ENCODE assay signal across 8 mouse cellular contexts in the genomic region with DNA sequence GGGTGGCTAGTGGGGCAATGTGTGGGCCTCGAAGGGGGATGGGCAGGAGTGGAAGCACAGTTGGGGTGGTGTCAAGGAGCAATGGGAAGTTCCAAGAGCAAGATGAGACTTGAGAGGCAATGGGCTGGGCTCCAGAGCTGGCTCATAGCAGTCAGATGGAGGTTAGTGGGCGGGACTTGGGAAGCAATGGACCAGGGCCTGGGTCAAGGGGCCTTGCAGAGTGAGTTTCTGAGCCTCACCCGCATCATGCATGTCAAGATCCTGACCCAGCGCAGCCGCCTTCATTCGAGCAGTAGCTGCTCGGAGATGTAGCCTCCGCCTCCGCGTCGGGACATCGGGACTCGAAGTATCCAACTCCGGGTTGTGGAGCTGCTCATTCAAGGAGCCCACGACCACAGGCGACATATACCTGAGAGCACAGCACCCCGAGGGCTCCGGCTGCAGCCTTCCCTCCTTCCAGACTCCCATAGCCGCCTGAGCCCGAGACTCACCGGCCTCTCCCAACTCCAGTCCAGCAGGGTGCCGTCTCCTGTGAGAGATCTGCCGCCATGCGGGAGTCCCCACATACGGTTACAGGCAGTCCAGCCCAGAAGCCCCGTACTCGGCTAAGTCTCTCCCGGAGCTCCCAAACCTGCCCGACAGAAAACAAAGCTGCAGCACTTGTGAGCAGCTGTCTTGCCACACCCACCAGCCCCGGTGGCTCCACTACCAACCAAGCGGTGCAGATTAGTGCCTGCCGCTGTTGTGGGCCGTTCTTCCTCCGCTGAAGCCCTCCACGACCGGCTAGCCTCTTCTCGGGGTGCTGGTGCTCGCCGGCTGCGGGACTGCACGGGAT. TPM values are rescaled to one million over a fixed set of nuclear protein-coding genes. Genes with fewer than 3 reads are reported as not detected.
DNase-seq lines count a peak whose midpoint lies in the region; ATAC-seq and TF ChIP-seq lines count a peak whose summit lies in the region.
"Had no signal": no experiment of that assay in that cellular context is flagged by ENCODE, and none has a peak within 500 bp of the region (broad histone marks: within the 10 kb centered on the region; RNA-seq: fewer than 3 reads in every experiment).

No protein-coding gene starts in this region.

- TF ChIP-seq CTCF in brain, embryonic 14.5 days (IDR thresholded peaks at IDR 0.05; ENCODE audit: borderline replicate concordance, extremely low read depth, insufficient read depth, insufficient read length): no peak
- no peak for TF ChIP-seq CTCF in kidney, adult 2 months (conservative IDR thresholded peaks at IDR 0.05; ENCODE audit: insufficient read depth, insufficient read length, low read depth, low read length)
- no peak for TF ChIP-seq CTCF in midbrain, postnatal 0 days (IDR thresholded peaks at IDR 0.05)

- H3K9me3 ChIP-seq in embryonic facial prominence, embryonic 13.5 days: peaks cover 1% of the 10 kb centered on the region; the same call in 1 of the 2 replicates
- no peaks in the 10 kb centered on the region for H3K9me3 ChIP-seq in midbrain, postnatal 0 days (ENCODE audit: low read length)

- peak overlapping the region; percentile 63 for H3K9ac ChIP-seq in embryonic facial prominence, embryonic 13.5 days
- H3K9ac ChIP-seq in midbrain, postnatal 0 days (replicated peaks; ENCODE audit: low read length, poor library complexity, severe bottlenecking): peak overlapping the region; percentile 51

- peaks cover 5% of the 10 kb centered on the region for H3K27me3 ChIP-seq in embryonic facial prominence, embryonic 13.5 days
- no peaks in the 10 kb centered on the region for H3K27me3 ChIP-seq in kidney, adult 2 months (replicated peaks; ENCODE audit: control insufficient read depth, insufficient read depth, low read length)
- no peaks in the 10 kb centered on the region for H3K27me3 ChIP-seq in midbrain, postnatal 0 days (ENCODE audit: insufficient read depth, low read length)

- peaks cover 70% of the 10 kb centered on the region for H3K4me1 ChIP-seq in embryonic facial prominence, embryonic 13.5 days
- H3K4me1 ChIP-seq in kidney, adult 2 months (ENCODE audit: control insufficient read depth, insufficient read depth, low read length): no peaks in the 10 kb centered on the region
- no peaks in the 10 kb centered on the region; the same call in 1 of the 2 replicates for H3K4me1 ChIP-seq in midbrain, postnatal 0 days (ENCODE audit: insufficient read depth, low read length)

- peak overlapping the region; percentile 58 for H3K4me2 ChIP-seq in embryonic facial prominence, embryonic 13.5 days
- peak overlapping the region; percentile 57 for H3K4me2 ChIP-seq in midbrain, postnatal 0 days (ENCODE audit: low read depth, low read length, poor library complexity, severe bottlenecking)

- ATAC-seq in embryonic facial prominence, embryonic 13.5 days (ENCODE audit: insufficient number of reproducible peaks, insufficient read depth, low FRiP score, low TSS enrichment, low read depth): no peak
- no peak for ATAC-seq in midbrain, postnatal 0 days (ENCODE audit: low FRiP score)

- peak overlapping the region; percentile 39; the same call in 1 of the 2 replicates for H3K27ac ChIP-seq in embryonic facial prominence, embryonic 13.5 days
- no peak overlapping the region for H3K27ac ChIP-seq in kidney, adult 2 months (ENCODE audit: insufficient read depth, low read depth, low read length)
- no peak overlapping the region for H3K27ac ChIP-seq in midbrain, postnatal 0 days (ENCODE audit: low read depth, low read length)

- TF ChIP-seq POLR2A in brain, embryonic 14.5 days (IDR thresholded peaks at IDR 0.05; ENCODE audit: borderline replicate concordance, extremely low read depth, insufficient read depth, insufficient read length, poor library complexity, severe bottlenecking): no peak
- TF ChIP-seq POLR2A in kidney, adult 2 months (IDR thresholded peaks at IDR 0.05; ENCODE audit: low read depth, low read length): no peak

- H3K36me3 ChIP-seq in embryonic facial prominence, embryonic 13.5 days: peaks cover 37% of the 10 kb centered on the region
- H3K36me3 ChIP-seq in kidney, adult 2 months (ENCODE audit: control insufficient read depth, insufficient read depth, low read length): no peaks in the 10 kb centered on the region
- H3K36me3 ChIP-seq in midbrain, postnatal 0 days (ENCODE audit: insufficient read depth, low read length): peaks cover 4% of the 10 kb centered on the region

- peak overlapping the region; percentile 28 for H3K4me3 ChIP-seq in embryonic facial prominence, embryonic 13.5 days
- no peak overlapping the region for H3K4me3 ChIP-seq in kidney, adult 2 months (ENCODE audit: insufficient read depth, low read depth, low read length)
- H3K4me3 ChIP-seq in midbrain, postnatal 0 days (ENCODE audit: low read depth, low read length): peak overlapping the region; percentile 25

- DNase-seq in brain, embryonic 14.5 days (ENCODE audit: low read depth): peak; percentile 60
- peak; percentile 56 for DNase-seq in kidney, adult 2 months
- no peak for DNase-seq in midbrain, postnatal 0 days (ENCODE audit: low spot score)
- DNase-seq in gastrocnemius, adult 18-20 months (ENCODE audit: low spot score): no peak
- DNase-seq in left cerebral cortex, adult 8-10 months (ENCODE audit: low spot score in 2 of 2): no peak
- no peak for DNase-seq in layer of hippocampus, adult 9-11 months

- 14% methylated on average over 41 of the region's 41 CpGs for WGBS in embryonic facial prominence, embryonic 13.5 days
- WGBS in kidney, adult 2 months: 31% methylated on average over 41 of the region's 41 CpGs
- 15% methylated on average over 41 of the region's 41 CpGs for WGBS in midbrain, postnatal 0 days

RNA-seq across cellular contexts. Expression of a gene that starts 2.8 kb away (rescaled TPM):
- polyA plus RNA-seq in brain, embryonic 14.5 days (2012; rRNA removed): 0.58 and 0.63 TPM in 2 replicates
- polyA plus RNA-seq in embryonic facial prominence, embryonic 13.5 days (2015; fragmentation: Nextera tagmentation; extraction: Ambion mirVana): 3.7 and 4.2 TPM in 2 replicates
- polyA plus RNA-seq in kidney, adult 2 months (2012; rRNA removed): 0.13 and 0.19 TPM in 2 replicates
- 0.71 and 1.4 TPM in 2 replicates for total RNA-seq in midbrain, postnatal 0 days (2014; rRNA removed)
- 1.7 TPM in 2 replicates for polyA plus RNA-seq in midbrain, postnatal 0 days (2015; fragmentation: Nextera tagmentation; extraction: Ambion mirVana)
- total RNA-seq in gastrocnemius, adult 18-20 months (2021): under 1 TPM in 1 of 2 experiments, not detected in 1; 0.14 TPM
- 1 to 10 TPM; 2.8 to 5.2 (median 3.9) TPM for total RNA-seq in left cerebral cortex, adult 8-10 months (2022)

RNA-seq across cellular contexts. Expression of a gene that starts 4.3 kb away (rescaled TPM):
- polyA plus RNA-seq in brain, embryonic 14.5 days (2012; rRNA removed): 0.44 and 0.48 TPM in 2 replicates
- 0.23 and 0.24 TPM in 2 replicates for polyA plus RNA-seq in embryonic facial prominence, embryonic 13.5 days (2015; fragmentation: Nextera tagmentation; extraction: Ambion mirVana)
- polyA plus RNA-seq in kidney, adult 2 months (2012; rRNA removed): not detected in 2 replicates
- 0.11 TPM in 1 of 2 replicates, not detected in the other for total RNA-seq in midbrain, postnatal 0 days (2014; rRNA removed)
- polyA plus RNA-seq in midbrain, postnatal 0 days (2015; fragmentation: Nextera tagmentation; extraction: Ambion mirVana): 0.05 TPM in 1 of 2 replicates, not detected in the other
- total RNA-seq in gastrocnemius, adult 18-20 months (2021): not detected
- not detected for total RNA-seq in left cerebral cortex, adult 8-10 months (2022)
- polyA plus RNA-seq: large intestine, adult 2 months had no signal

RNA-seq across cellular contexts. Expression of a gene that starts 4.4 kb away (rescaled TPM):
- polyA plus RNA-seq in brain, embryonic 14.5 days (2012; rRNA removed): 564 and 797 TPM in 2 replicates
- 47.6 and 49.1 TPM in 2 replicates for polyA plus RNA-seq in embryonic facial prominence, embryonic 13.5 days (2015; fragmentation: Nextera tagmentation; extraction: Ambion mirVana)
- polyA plus RNA-seq in kidney, adult 2 months (2012; rRNA removed): 1.2 and 1.5 TPM in 2 replicates
- total RNA-seq in midbrain, postnatal 0 days (2014; rRNA removed): 134 and 154 TPM in 2 replicates
- polyA plus RNA-seq in midbrain, postnatal 0 days (2015; fragmentation: Nextera tagmentation; extraction: Ambion mirVana): 50.5 and 50.7 TPM in 2 replicates
- total RNA-seq in gastrocnemius, adult 18-20 months (2021): not detected
- total RNA-seq in left cerebral cortex, adult 8-10 months (2022): 1 to 10 TPM in 3 of 4 experiments, under 1 TPM in 1; 0.94 to 1.7 (median 1.3) TPM

RNA-seq across cellular contexts. Expression of a gene that starts 4.6 kb away (rescaled TPM):
- 19.6 TPM in 2 replicates for polyA plus RNA-seq in brain, embryonic 14.5 days (2012; rRNA removed)
- 6.2 and 6.9 TPM in 2 replicates for polyA plus RNA-seq in embryonic facial prominence, embryonic 13.5 days (2015; fragmentation: Nextera tagmentation; extraction: Ambion mirVana)
- 0.30 and 0.34 TPM in 2 replicates for polyA plus RNA-seq in kidney, adult 2 months (2012; rRNA removed)
- total RNA-seq in midbrain, postnatal 0 days (2014; rRNA removed): 22.5 and 33.2 TPM in 2 replicates
- polyA plus RNA-seq in midbrain, postnatal 0 days (2015; fragmentation: Nextera tagmentation; extraction: Ambion mirVana): 8.8 and 9.6 TPM in 2 replicates
- total RNA-seq in gastrocnemius, adult 18-20 months (2021): not detected
- 1 to 10 TPM in 2 of 4 experiments, under 1 TPM in 2; 0.36 to 1.2 (median 0.89) TPM for total RNA-seq in left cerebral cortex, adult 8-10 months (2022)

RNA-seq across cellular contexts. Expression of a gene that starts 11.6 kb away (rescaled TPM):
- 131 and 172 TPM in 2 replicates for polyA plus RNA-seq in brain, embryonic 14.5 days (2012; rRNA removed)
- polyA plus RNA-seq in embryonic facial prominence, embryonic 13.5 days (2015; fragmentation: Nextera tagmentation; extraction: Ambion mirVana): 5.8 and 9.0 TPM in 2 replicates
- polyA plus RNA-seq in kidney, adult 2 months (2012; rRNA removed): 28.5 and 35.1 TPM in 2 replicates
- total RNA-seq in midbrain, postnatal 0 days (2014; rRNA removed): 73.1 and 79.2 TPM in 2 replicates
- polyA plus RNA-seq in midbrain, postnatal 0 days (2015; fragmentation: Nextera tagmentation; extraction: Ambion mirVana): 15.4 and 17.3 TPM in 2 replicates
- total RNA-seq in gastrocnemius, adult 18-20 months (2021): 1 to 10 TPM; 2.7 to 3.2 TPM
- total RNA-seq in left cerebral cortex, adult 8-10 months (2022): 10 to 100 TPM; 60.5 to 70.0 (median 66.1) TPM

Comparison
In these comparisons a context has a peak if more than half of its experiments do, and no peak if none do; other contexts are left out.
1. DNase-seq: peak in brain, embryonic 14.5 days (single experiment) and kidney, adult 2 months (single experiment); none in midbrain, postnatal 0 days (single experiment), gastrocnemius, adult 18-20 months (single experiment), left cerebral cortex, adult 8-10 months (0 of 2) and layer of hippocampus, adult 9-11 months (single experiment).
2. RNA of a gene that starts 4.4 kb away (polyA plus RNA-seq): 564 to 797 TPM in brain, embryonic 14.5 days, 50.5 to 50.7 TPM in midbrain, postnatal 0 days and 47.6 to 49.1 TPM in embryonic facial prominence, embryonic 13.5 days; 1.2 to 1.5 TPM in kidney, adult 2 months; every median in the first group is over 10 times any median in the second.